Mouse (Mus musculus): ENCODE data around the gene Pygb. TPM values are rescaled to one million over a fixed set of nuclear protein-coding genes. Genes with fewer than 3 reads are reported as not detected.

Pygb gene
- polyA plus RNA-seq, 1 experiment from 2014 or later = 38.9 TPM

DNA sequence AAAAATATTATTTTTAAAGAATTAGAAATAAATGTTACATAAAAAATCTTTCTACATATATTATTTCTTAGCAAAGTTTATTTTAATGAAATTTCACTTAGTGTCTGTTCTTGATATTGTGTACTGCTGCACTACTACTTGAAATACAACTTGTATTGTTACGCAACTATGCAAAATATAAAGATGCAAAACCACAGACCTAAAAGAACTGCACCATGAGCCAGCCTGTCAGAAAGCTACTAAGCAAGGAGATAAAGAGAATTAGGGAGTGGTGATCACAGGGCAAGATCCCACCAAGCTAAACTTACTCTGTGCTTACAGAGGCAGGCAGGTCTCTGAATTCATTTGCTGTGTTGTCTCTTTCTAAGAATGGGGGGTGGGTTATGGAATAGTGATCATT is 88.7 kb downstream of the Pygb start:
- Histone ChIP-seq H3K4me2 (ENCODE audit: low read depth, low read length) (no peak overlapping the region), H3K4me3 (ENCODE audit: low read depth, low read length) (no peak overlapping the region), H3K27me3 (ENCODE audit: control insufficient read depth, insufficient read depth, low read length) (no peaks in the 10 kb centered on the region), H3K36me3 (replicated peaks; ENCODE audit: control insufficient read depth, insufficient read depth, low read depth, low read length) (no peaks in the 10 kb centered on the region), H3K9ac (replicated peaks; ENCODE audit: low read length) (no peak overlapping the region), H3K9me3 (replicated peaks; ENCODE audit: control insufficient read depth, low read length) (no peaks in the 10 kb centered on the region), H3K27ac (replicated peaks; ENCODE audit: low read depth, low read length) (no peak overlapping the region), H3K4me1 (ENCODE audit: control insufficient read depth, insufficient read depth, low read length) (no peaks in the 10 kb centered on the region)
- no peak for ATAC-seq (replicated peaks; ENCODE audit: insufficient number of reproducible peaks, low FRiP score, low TSS enrichment, low read depth)
- WGBS = 100% methylated on average over 1 of the region's 1 CpGs
- no peak for DNase-seq (ENCODE audit: low spot score)

- WGBS = 86% methylated on average over 4 of the region's 4 CpGs
- Histone ChIP-seq H3K9me3 (replicated peaks; ENCODE audit: control insufficient read depth, low read length) (no peaks in the 10 kb centered on the region), H3K4me2 (ENCODE audit: low read depth, low read length) (no peak overlapping the region), H3K4me1 (ENCODE audit: control insufficient read depth, insufficient read depth, low read length) (no peaks in the 10 kb centered on the region), H3K27me3 (ENCODE audit: control insufficient read depth, insufficient read depth, low read length) (no peaks in the 10 kb centered on the region), H3K4me3 (ENCODE audit: low read depth, low read length) (no peak overlapping the region), H3K9ac (replicated peaks; ENCODE audit: low read length) (no peak overlapping the region), H3K27ac (replicated peaks; ENCODE audit: low read depth, low read length) (no peak overlapping the region), H3K36me3 (replicated peaks; ENCODE audit: control insufficient read depth, insufficient read depth, low read depth, low read length) (no peaks in the 10 kb centered on the region)
- DNase-seq (ENCODE audit: low spot score) (no peak), ATAC-seq (replicated peaks; ENCODE audit: insufficient number of reproducible peaks, low FRiP score, low TSS enrichment, low read depth) (no peak)
Measured at GRCm38 (mm10) chr2:150877561-150877960, 91.0 kb downstream of the Pygb start.

Other genes starting within 250 kb of the Pygb start
- gene Cst7, start 216.3 kb upstream of the Pygb start, polyA plus RNA-seq (2014; fragmentation: Nextera tagmentation; extraction: Ambion mirVana) = 0.29 and 0.58 TPM in 2 replicates
- 28.3 and 32.0 TPM in 2 replicates for gene Apmap, start 178.2 kb upstream of the Pygb start, polyA plus RNA-seq (2014; fragmentation: Nextera tagmentation; extraction: Ambion mirVana)
- gene Acss1, start 118.2 kb upstream of the Pygb start, polyA plus RNA-seq (2014; fragmentation: Nextera tagmentation; extraction: Ambion mirVana) = 8.4 and 10.0 TPM in 2 replicates
- 0.18 TPM in 1 of 2 replicates, not detected in the other for gene Vsx1, start 97.4 kb upstream of the Pygb start, polyA plus RNA-seq (2014; fragmentation: Nextera tagmentation; extraction: Ambion mirVana)
- 22.6 and 24.0 TPM in 2 replicates for gene Entpd6, start 37.7 kb upstream of the Pygb start, polyA plus RNA-seq (2014; fragmentation: Nextera tagmentation; extraction: Ambion mirVana)
- gene Abhd12, start 118.0 kb downstream of the Pygb start, polyA plus RNA-seq (2014; fragmentation: Nextera tagmentation; extraction: Ambion mirVana) = 54.3 and 54.9 TPM in 2 replicates
- 84.5 and 87.7 TPM in 2 replicates for gene Gins1, start 118.7 kb downstream of the Pygb start, polyA plus RNA-seq (2014; fragmentation: Nextera tagmentation; extraction: Ambion mirVana)

Measured in embryonic facial prominence, embryonic 11.5 days (tissue).